ENCODE assay signal across 9 mouse cellular contexts in genomic region chr8:84454532-84454931, GRCm38 (mm10).
DNase-seq lines count a peak whose midpoint lies in the region; ATAC-seq and TF ChIP-seq lines count a peak whose summit lies in the region.
"Had no signal": no experiment of that assay in that cellular context is flagged by ENCODE, and none has a peak within 500 bp of the region (broad histone marks: within the 10 kb centered on the region; RNA-seq: fewer than 3 reads in every experiment).

No protein-coding gene starts in this region.

- intact Hi-C loops in heart, postnatal 10 days (cut with DNase I), result no loop called here

- no peaks in the 10 kb centered on the region for H3K4me1 ChIP-seq in forebrain, embryonic 11.5 days (replicated peaks; ENCODE audit: control insufficient read depth, insufficient read depth, low read length)
- peaks cover 6% of the 10 kb centered on the region for H3K4me1 ChIP-seq in forebrain, embryonic 12.5 days
- no peaks in the 10 kb centered on the region for H3K4me1 ChIP-seq in liver, postnatal 0 days (ENCODE audit: insufficient read depth)
- no peaks in the 10 kb centered on the region for H3K4me1 ChIP-seq in stomach, postnatal 0 days (replicated peaks; ENCODE audit: control insufficient read depth, insufficient read depth)
- H3K4me1 ChIP-seq: limb, embryonic 12.5 days had no signal

- 31% methylated on average over 6 of the region's 6 CpGs for whole genome bisulfite sequencing in forebrain, embryonic 11.5 days
- WGBS in forebrain, embryonic 12.5 days, result 47% methylated on average over 6 of the region's 6 CpGs
- 25% methylated on average over 6 of the region's 6 CpGs for WGBS in liver, postnatal 0 days (ENCODE audit: insufficient replicate concordance)
- WGBS in stomach, postnatal 0 days, result 29% methylated on average over 6 of the region's 6 CpGs

- H3K27me3 ChIP-seq in forebrain, embryonic 11.5 days (ENCODE audit: control insufficient read depth, insufficient read depth, low read length), result no peaks in the 10 kb centered on the region
- no peaks in the 10 kb centered on the region for H3K27me3 ChIP-seq in forebrain, embryonic 12.5 days
- no peaks in the 10 kb centered on the region; the same call in 1 of the 2 replicates for H3K27me3 ChIP-seq in liver, postnatal 0 days (ENCODE audit: insufficient read depth, low read length)
- H3K27me3 ChIP-seq in stomach, postnatal 0 days (ENCODE audit: control insufficient read depth, insufficient read depth, low read length), result no peaks in the 10 kb centered on the region

- no peaks in the 10 kb centered on the region for H3K36me3 ChIP-seq in forebrain, embryonic 11.5 days (ENCODE audit: control insufficient read depth, insufficient read depth, low read length)
- no peaks in the 10 kb centered on the region for H3K36me3 ChIP-seq in forebrain, embryonic 12.5 days (replicated peaks)
- H3K36me3 ChIP-seq in liver, postnatal 0 days (replicated peaks; ENCODE audit: insufficient read depth, low read length), result no peaks in the 10 kb centered on the region
- no peaks in the 10 kb centered on the region for H3K36me3 ChIP-seq in stomach, postnatal 0 days (ENCODE audit: control insufficient read depth, insufficient read depth, low read length)
- H3K36me3 ChIP-seq: limb, embryonic 12.5 days had no signal

- ATAC-seq in forebrain, embryonic 11.5 days (replicated peaks; ENCODE audit: low FRiP score), result no peak
- no peak for ATAC-seq in forebrain, embryonic 12.5 days (ENCODE audit: low FRiP score)
- no peak for ATAC-seq in liver, postnatal 0 days
- ATAC-seq in stomach, postnatal 0 days (ENCODE audit: low FRiP score, low TSS enrichment), result no peak

- H3K9ac ChIP-seq in forebrain, embryonic 11.5 days (ENCODE audit: low read length), result no peak overlapping the region
- H3K9ac ChIP-seq in forebrain, embryonic 12.5 days, result no peak overlapping the region
- no peak overlapping the region for H3K9ac ChIP-seq in liver, postnatal 0 days (replicated peaks)
- no peak overlapping the region for H3K9ac ChIP-seq in stomach, postnatal 0 days (ENCODE audit: low read length)
- H3K9ac ChIP-seq: limb, embryonic 12.5 days had no signal

- H3K4me3 ChIP-seq in forebrain, embryonic 11.5 days (ENCODE audit: low read depth, low read length), result no peak overlapping the region
- no peak overlapping the region for H3K4me3 ChIP-seq in forebrain, embryonic 12.5 days (replicated peaks)
- no peak overlapping the region for H3K4me3 ChIP-seq in liver, postnatal 0 days (ENCODE audit: low read depth, low read length)
- H3K4me3 ChIP-seq in stomach, postnatal 0 days (ENCODE audit: low read depth, low read length), result no peak overlapping the region
- H3K4me3 ChIP-seq: limb, embryonic 12.5 days had no signal

- peak; percentile 82 for DNase-seq in forebrain, embryonic 11.5 days (ENCODE audit: low spot score)
- DNase-seq in B cell, adult 2 months, result peak; percentile 3
- peak; percentile 47 for DNase-seq in brain, adult 2 months (ENCODE audit: low read depth, low spot score)
- DNase-seq in heart, postnatal 10 days, result peak; percentile 80 to 83
- peak; percentile 62 for DNase-seq in liver, postnatal 0 days
- DNase-seq in stomach, postnatal 0 days (ENCODE audit: low spot score), result peak; percentile 83
- no peak for DNase-seq in right cerebral cortex, adult 2 months (ENCODE audit: low spot score in 2 of 2)

- no peak for TF ChIP-seq EP300 in liver, postnatal 0 days (IDR thresholded peaks at IDR 0.05; ENCODE audit: low read depth)
- TF ChIP-seq EP300 in stomach, postnatal 0 days (optimal IDR thresholded peaks at IDR 0.05), result no peak

- 0 out of 2 replicates have a peak, but pooled peaks have one; percentile 18 for TF ChIP-seq CTCF in liver, postnatal 0 days (IDR thresholded peaks at IDR 0.05; ENCODE audit: low read depth)
- peak; percentile 56 for TF ChIP-seq CTCF in stomach, postnatal 0 days (IDR thresholded peaks at IDR 0.05; ENCODE audit: low read depth)

- H3K9me3 ChIP-seq in forebrain, embryonic 11.5 days (ENCODE audit: control insufficient read depth, low read length), result no peaks in the 10 kb centered on the region
- no peaks in the 10 kb centered on the region for H3K9me3 ChIP-seq in forebrain, embryonic 12.5 days
- H3K9me3 ChIP-seq in liver, postnatal 0 days (ENCODE audit: low read length), result no peaks in the 10 kb centered on the region
- no peaks in the 10 kb centered on the region for H3K9me3 ChIP-seq in stomach, postnatal 0 days (ENCODE audit: control insufficient read depth, low read length)
- H3K9me3 ChIP-seq: limb, embryonic 12.5 days had no signal

- H3K27ac ChIP-seq in forebrain, embryonic 11.5 days (ENCODE audit: low read depth, low read length), result no peak overlapping the region
- H3K27ac ChIP-seq in forebrain, embryonic 12.5 days, result no peak overlapping the region
- no peak overlapping the region for H3K27ac ChIP-seq in liver, postnatal 0 days (ENCODE audit: low read depth)
- H3K27ac ChIP-seq in stomach, postnatal 0 days (replicated peaks), result no peak overlapping the region
- H3K27ac ChIP-seq: limb, embryonic 12.5 days had no signal

- no peak overlapping the region for H3K4me2 ChIP-seq in forebrain, embryonic 11.5 days (ENCODE audit: low read depth, low read length, severe bottlenecking)
- no peak overlapping the region for H3K4me2 ChIP-seq in forebrain, embryonic 12.5 days
- no peak overlapping the region for H3K4me2 ChIP-seq in liver, postnatal 0 days (ENCODE audit: low read depth, low read length)
- H3K4me2 ChIP-seq in stomach, postnatal 0 days (replicated peaks; ENCODE audit: low read depth), result no peak overlapping the region
- H3K4me2 ChIP-seq: limb, embryonic 12.5 days had no signal

Comparison
In these comparisons a context has a peak if more than half of its experiments do, and no peak if none do; other contexts are left out.
1. DNase-seq: peak in forebrain, embryonic 11.5 days (single experiment), B cell, adult 2 months (2 of 2), brain, adult 2 months (single experiment), heart, postnatal 10 days (2 of 2), liver, postnatal 0 days (single experiment) and stomach, postnatal 0 days (single experiment); none in right cerebral cortex, adult 2 months (0 of 2).